Mouse (Mus musculus): ENCODE data around the gene Phactr1.

GRCm38 (mm10) chr13:43181104-43181503 is 500.7 kb downstream of the Phactr1 start:
- TF ChIP-seq CTCF (IDR thresholded peaks at IDR 0.05; ENCODE audit: low read depth, low read length) (no peak), TAL1 (conservative IDR thresholded peaks at IDR 0.05; ENCODE audit: low read depth, low read length) (no peak), POLR2AphosphoS5 (IDR thresholded peaks at IDR 0.05; ENCODE audit: insufficient replicate concordance, low read depth, low read length) (no peak)
